Mouse (Mus musculus): ENCODE measurements around the gene Btc.

DNA sequence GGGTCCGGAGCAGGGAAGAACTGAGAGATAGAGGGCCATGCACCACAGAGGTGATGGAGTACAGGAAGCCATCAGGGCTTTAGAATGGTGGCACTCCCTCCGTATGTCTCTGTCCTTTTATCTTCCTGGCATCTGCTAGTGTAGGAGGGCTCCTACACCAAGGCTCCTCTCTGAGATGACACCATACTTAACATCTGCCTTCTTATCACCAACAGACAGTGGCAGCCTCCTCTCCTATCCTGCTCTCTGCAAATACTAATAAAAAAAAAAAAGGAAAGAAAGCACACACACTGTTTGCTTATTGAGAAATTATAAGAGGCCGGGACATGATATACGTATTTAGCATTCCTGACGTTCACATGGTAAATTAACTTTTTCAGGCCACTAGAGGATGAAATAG, 1.5 kb upstream of the Btc start:
- TF ChIP-seq POLR2A (IDR thresholded peaks at IDR 0.05; ENCODE audit: low read depth, low read length): no peak
- no peak for TF ChIP-seq CTCF (IDR thresholded peaks at IDR 0.05; ENCODE audit: extremely low read depth, insufficient read length, insufficient replicate concordance, low read depth, low read length)

All from small intestine, adult 2 months (tissue).